Comparison of ENCODE assay signal across 20 mouse cellular contexts in the genomic region with DNA sequence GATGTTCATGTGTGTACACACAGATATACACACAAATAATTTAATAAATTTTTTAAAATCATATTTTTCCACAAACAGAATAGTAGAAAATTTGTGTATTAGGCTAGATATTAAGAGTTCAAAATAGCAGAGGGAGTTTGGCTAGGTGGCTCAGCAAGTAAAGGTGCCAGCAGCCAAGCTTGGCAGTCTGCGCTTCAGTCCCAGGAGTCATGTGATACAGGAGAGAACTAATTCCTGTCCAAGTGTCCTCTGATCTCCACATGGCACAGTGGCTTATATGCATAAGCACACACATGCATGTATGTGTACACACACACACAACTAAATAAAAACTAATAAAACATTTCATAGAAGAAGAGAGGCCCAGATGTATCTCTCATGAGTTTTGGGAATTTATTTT. TPM values are rescaled to one million over a fixed set of nuclear protein-coding genes. Genes with fewer than 3 reads are reported as not detected.
DNase-seq lines count a peak whose midpoint lies in the region; ATAC-seq and TF ChIP-seq lines count a peak whose summit lies in the region.
"Had no signal": no experiment of that assay in that cellular context is flagged by ENCODE, and none has a peak within 500 bp of the region (broad histone marks: within the 10 kb centered on the region; RNA-seq: fewer than 3 reads in every experiment).

No protein-coding gene starts in this region.

- peaks cover 17% of the 10 kb centered on the region for H3K79me2 ChIP-seq in liver, adult 2 months (ENCODE audit: control insufficient read depth, insufficient read depth, low read length)

- H3K27ac ChIP-seq in liver, adult 2 months (replicated peaks; ENCODE audit: insufficient read depth, low read depth, low read length): no peak overlapping the region
- H3K27ac ChIP-seq in liver, postnatal 0 days (ENCODE audit: low read depth): no peak overlapping the region
- H3K27ac ChIP-seq in left cerebral cortex, adult 2 months: no peak overlapping the region
- H3K27ac ChIP-seq in intestine, postnatal 0 days (ENCODE audit: low read depth, low read length): no peak overlapping the region
- H3K27ac ChIP-seq: embryonic facial prominence, embryonic 12.5 days; heart, embryonic 15.5 days; layer of hippocampus, adult 2 months; limb, embryonic 10.5 days; liver, embryonic 12.5 days; lung, embryonic 15.5 days; midbrain, embryonic 13.5 days; neural tube, embryonic 15.5 days had no signal

- ATAC-seq in liver, postnatal 0 days: no peak
- no peak for ATAC-seq in intestine, postnatal 0 days
- ATAC-seq: forebrain, postnatal 0 days; liver, embryonic 12.5 days; midbrain, embryonic 13.5 days had no signal

- H3K9me3 ChIP-seq in liver, postnatal 0 days (ENCODE audit: low read length): no peaks in the 10 kb centered on the region
- no peaks in the 10 kb centered on the region for H3K9me3 ChIP-seq in intestine, postnatal 0 days (ENCODE audit: control insufficient read depth)
- H3K9me3 ChIP-seq: embryonic facial prominence, embryonic 12.5 days; heart, embryonic 15.5 days; limb, embryonic 10.5 days; liver, embryonic 12.5 days; lung, embryonic 15.5 days; midbrain, embryonic 13.5 days; neural tube, embryonic 15.5 days had no signal

- H3K4me1 ChIP-seq in liver, adult 2 months (ENCODE audit: control insufficient read depth, insufficient read depth, low read length): peaks cover 19% of the 10 kb centered on the region
- H3K4me1 ChIP-seq in liver, postnatal 0 days (ENCODE audit: insufficient read depth): no peaks in the 10 kb centered on the region
- no peaks in the 10 kb centered on the region for H3K4me1 ChIP-seq in intestine, postnatal 0 days (replicated peaks; ENCODE audit: control insufficient read depth, insufficient read depth, low read length)
- H3K4me1 ChIP-seq: embryonic facial prominence, embryonic 12.5 days; heart, embryonic 15.5 days; limb, embryonic 10.5 days; liver, embryonic 12.5 days; lung, embryonic 15.5 days; midbrain, embryonic 13.5 days; neural tube, embryonic 15.5 days had no signal

- H3K9ac ChIP-seq in liver, adult 2 months (ENCODE audit: low read depth, low read length): no peak overlapping the region
- no peak overlapping the region for H3K9ac ChIP-seq in liver, postnatal 0 days (replicated peaks)
- H3K9ac ChIP-seq in intestine, postnatal 0 days (ENCODE audit: low read depth, low read length): no peak overlapping the region
- H3K9ac ChIP-seq: embryonic facial prominence, embryonic 12.5 days; forebrain, postnatal 0 days; heart, embryonic 15.5 days; liver, embryonic 12.5 days; lung, embryonic 15.5 days; midbrain, embryonic 13.5 days; neural tube, embryonic 15.5 days had no signal

- no peak overlapping the region for H3K4me2 ChIP-seq in liver, postnatal 0 days (ENCODE audit: low read depth, low read length)
- H3K4me2 ChIP-seq in intestine, postnatal 0 days (replicated peaks; ENCODE audit: low read depth): no peak overlapping the region
- H3K4me2 ChIP-seq: embryonic facial prominence, embryonic 12.5 days; heart, embryonic 15.5 days; liver, embryonic 12.5 days; lung, embryonic 15.5 days; midbrain, embryonic 13.5 days; neural tube, embryonic 15.5 days had no signal

- TF ChIP-seq CTCF in liver, adult 2 months (IDR thresholded peaks at IDR 0.05; ENCODE audit: low read depth, low read length): no peak
- no peak for TF ChIP-seq CTCF in liver, postnatal 0 days (IDR thresholded peaks at IDR 0.05; ENCODE audit: low read depth)
- TF ChIP-seq CTCF in left cerebral cortex, adult 2 months (IDR thresholded peaks at IDR 0.05): no peak
- TF ChIP-seq CTCF in intestine, postnatal 0 days (IDR thresholded peaks at IDR 0.05; ENCODE audit: low read depth): no peak

- TF ChIP-seq POLR2A in liver, adult 2 months (IDR thresholded peaks at IDR 0.05; ENCODE audit: extremely low read depth, insufficient read depth, low read length): no peak

- intact Hi-C loops in gastrocnemius, postnatal 14 days (cut with DNase I; ENCODE audit: low total_unique reads): no loop called here
- intact Hi-C loops in left cerebral cortex, adult 2 months (cut with DNase I): no loop called here

- no peaks in the 10 kb centered on the region; the same call in 1 of the 2 replicates for H3K36me3 ChIP-seq in liver, adult 2 months (ENCODE audit: control insufficient read depth, insufficient read depth, low read length)
- H3K36me3 ChIP-seq in liver, postnatal 0 days (replicated peaks; ENCODE audit: insufficient read depth, low read length): peaks cover 15% of the 10 kb centered on the region; the same call in 1 of the 2 replicates
- H3K36me3 ChIP-seq in intestine, postnatal 0 days (ENCODE audit: control insufficient read depth, insufficient read depth): 0 out of 2 replicates have a peak, but pooled peaks cover 9% of the 10 kb centered on the region
- H3K36me3 ChIP-seq: neural tube, embryonic 15.5 days had no signal

- WGBS in liver, adult 2 months: 32% methylated on average over 1 of the region's 1 CpGs
- WGBS in liver, postnatal 0 days (ENCODE audit: insufficient replicate concordance): 89% methylated on average over 1 of the region's 1 CpGs
- 86% methylated on average over 1 of the region's 1 CpGs for WGBS in intestine, postnatal 0 days

- DNase-seq in gastrocnemius, postnatal 25 days: peak; percentile 16
- no peak for DNase-seq in gastrocnemius, postnatal 14 days
- DNase-seq in liver, adult 2 months (ENCODE audit: extremely low read depth, low read depth, low spot score): peak; percentile 96
- no peak for DNase-seq in liver, postnatal 0 days
- peak; percentile 42 for DNase-seq in cerebellum, adult 9-10 months
- no peak for DNase-seq in left cerebral cortex, adult 2 months (ENCODE audit: extremely low spot score in 1 of 2, low spot score in 2 of 2)
- DNase-seq: forebrain, postnatal 0 days; retina, postnatal 1 day had no signal

- H3K27me3 ChIP-seq in liver, adult 2 months (ENCODE audit: control insufficient read depth, insufficient read depth, low read length): no peaks in the 10 kb centered on the region
- no peaks in the 10 kb centered on the region for H3K27me3 ChIP-seq in liver, postnatal 0 days (ENCODE audit: insufficient read depth, low read length)
- no peaks in the 10 kb centered on the region for H3K27me3 ChIP-seq in intestine, postnatal 0 days (replicated peaks; ENCODE audit: control insufficient read depth, insufficient read depth, low read length)
- H3K27me3 ChIP-seq: embryonic facial prominence, embryonic 12.5 days; heart, embryonic 15.5 days; liver, embryonic 12.5 days; lung, embryonic 15.5 days; midbrain, embryonic 13.5 days; neural tube, embryonic 15.5 days had no signal

- TF ChIP-seq EP300 in liver, postnatal 0 days (IDR thresholded peaks at IDR 0.05; ENCODE audit: low read depth): no peak

- no peak overlapping the region for H3K4me3 ChIP-seq in liver, adult 2 months (ENCODE audit: insufficient read depth, low read depth, low read length)
- H3K4me3 ChIP-seq in liver, postnatal 0 days (ENCODE audit: low read depth, low read length): no peak overlapping the region
- H3K4me3 ChIP-seq in left cerebral cortex, adult 2 months: no peak overlapping the region
- no peak overlapping the region for H3K4me3 ChIP-seq in intestine, postnatal 0 days (ENCODE audit: low read depth, low read length)
- H3K4me3 ChIP-seq: embryonic facial prominence, embryonic 12.5 days; heart, embryonic 15.5 days; layer of hippocampus, adult 2 months; limb, embryonic 10.5 days; liver, embryonic 12.5 days; lung, embryonic 15.5 days; midbrain, embryonic 13.5 days; myocyte; neural tube, embryonic 15.5 days had no signal

RNA-seq across cellular contexts. Expression of a gene that starts 43.4 kb away (rescaled TPM):
- total RNA-seq in gastrocnemius, postnatal 25 days (2021): 1 to 10 TPM; 8.5 to 9.6 TPM
- 1 to 10 TPM; 9.6 to 9.8 TPM for total RNA-seq in gastrocnemius, postnatal 14 days (2021)
- 11.9 and 14.7 TPM in 2 replicates for total RNA-seq in liver, adult 2 months (2014; rRNA removed)
- 2.4 TPM in 2 replicates for polyA plus RNA-seq in liver, adult 2 months (2012; rRNA removed)
- polyA plus RNA-seq in liver, postnatal 0 days (2015; fragmentation: Nextera tagmentation; extraction: Ambion mirVana): 7.5 and 7.9 TPM in 2 replicates
- 10 to 100 TPM; 24.8 to 27.5 TPM for total RNA-seq in left cerebral cortex, adult 2 months (2021)
- 12.4 and 13.7 TPM in 2 replicates for polyA plus RNA-seq in intestine, postnatal 0 days (2015; fragmentation: Nextera tagmentation; extraction: Ambion mirVana)

RNA-seq across cellular contexts. Expression of a gene that starts 50.6 kb away (rescaled TPM):
- 1 to 10 TPM; 2.4 to 2.5 TPM for total RNA-seq in gastrocnemius, postnatal 25 days (2021)
- 1 to 10 TPM; 2.5 to 3.1 TPM for total RNA-seq in gastrocnemius, postnatal 14 days (2021)
- 0.74 and 1.1 TPM in 2 replicates for total RNA-seq in liver, adult 2 months (2014; rRNA removed)
- 2.3 and 4.3 TPM in 2 replicates for polyA plus RNA-seq in liver, adult 2 months (2012; rRNA removed)
- polyA plus RNA-seq in liver, postnatal 0 days (2015; fragmentation: Nextera tagmentation; extraction: Ambion mirVana): 0.05 and 0.13 TPM in 2 replicates
- total RNA-seq in left cerebral cortex, adult 2 months (2021): under 1 TPM; 0.20 to 0.35 TPM
- 0.78 and 0.99 TPM in 2 replicates for polyA plus RNA-seq in intestine, postnatal 0 days (2015; fragmentation: Nextera tagmentation; extraction: Ambion mirVana)
- total RNA-seq: common myeloid progenitor, adult 5-6 weeks had no signal
- polyA plus RNA-seq: macrophage had no signal

Comparison
In these comparisons a context has a peak if more than half of its experiments do, and no peak if none do; other contexts are left out.
1. DNase-seq: peak in gastrocnemius, postnatal 25 days (single experiment), liver, adult 2 months (single experiment) and cerebellum, adult 9-10 months (single experiment); none in gastrocnemius, postnatal 14 days (single experiment), liver, postnatal 0 days (single experiment) and left cerebral cortex, adult 2 months (0 of 2).